Mouse (Mus musculus): ENCODE results near the gene Cxcr2. TPM values are rescaled to one million over a fixed set of nuclear protein-coding genes. Genes with fewer than 3 reads are reported as not detected.

Cxcr2 gene
- 0.06 and 0.07 TPM in 2 replicates for polyA plus RNA-seq (2012; rRNA removed)

DNA sequence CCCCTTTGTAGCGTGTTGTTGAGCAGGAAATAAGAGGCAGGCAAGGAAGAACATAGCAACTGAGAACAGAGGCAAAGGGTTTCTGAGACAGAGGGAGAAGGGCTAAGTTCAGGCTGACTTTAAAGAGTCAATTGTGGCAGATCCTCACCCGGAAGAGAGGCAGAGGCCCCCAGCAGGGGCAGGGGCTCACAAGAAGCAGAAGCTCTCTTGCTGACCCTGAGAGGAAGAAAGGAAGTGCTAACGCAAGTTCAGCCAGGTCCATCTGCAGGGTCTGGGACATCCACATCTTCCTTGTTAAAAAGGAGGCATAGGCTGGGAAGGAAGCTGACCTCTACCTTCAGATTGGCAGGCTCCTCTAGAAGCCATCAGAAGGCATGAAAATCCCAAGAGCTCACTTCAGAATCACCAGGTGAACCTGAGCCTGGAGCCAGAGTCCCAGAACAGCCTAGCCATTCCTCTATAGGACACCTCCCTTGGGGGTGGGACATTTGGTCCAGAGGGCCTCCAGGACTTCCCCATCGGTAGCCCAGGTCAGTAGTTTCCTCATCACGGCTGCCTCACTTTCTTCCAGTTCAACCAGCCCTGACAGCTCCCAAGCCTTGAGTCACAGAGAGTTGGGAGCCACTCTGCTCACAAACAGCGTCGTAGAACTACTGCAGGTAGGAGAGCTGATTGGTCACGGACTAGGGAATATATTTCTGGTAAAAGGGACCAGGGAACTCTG, at the start of gene Cxcr2:
Gene Cxcr2 (plus strand): TSS at position 529 of the 724 bp plus-strand sequence.

DNA sequence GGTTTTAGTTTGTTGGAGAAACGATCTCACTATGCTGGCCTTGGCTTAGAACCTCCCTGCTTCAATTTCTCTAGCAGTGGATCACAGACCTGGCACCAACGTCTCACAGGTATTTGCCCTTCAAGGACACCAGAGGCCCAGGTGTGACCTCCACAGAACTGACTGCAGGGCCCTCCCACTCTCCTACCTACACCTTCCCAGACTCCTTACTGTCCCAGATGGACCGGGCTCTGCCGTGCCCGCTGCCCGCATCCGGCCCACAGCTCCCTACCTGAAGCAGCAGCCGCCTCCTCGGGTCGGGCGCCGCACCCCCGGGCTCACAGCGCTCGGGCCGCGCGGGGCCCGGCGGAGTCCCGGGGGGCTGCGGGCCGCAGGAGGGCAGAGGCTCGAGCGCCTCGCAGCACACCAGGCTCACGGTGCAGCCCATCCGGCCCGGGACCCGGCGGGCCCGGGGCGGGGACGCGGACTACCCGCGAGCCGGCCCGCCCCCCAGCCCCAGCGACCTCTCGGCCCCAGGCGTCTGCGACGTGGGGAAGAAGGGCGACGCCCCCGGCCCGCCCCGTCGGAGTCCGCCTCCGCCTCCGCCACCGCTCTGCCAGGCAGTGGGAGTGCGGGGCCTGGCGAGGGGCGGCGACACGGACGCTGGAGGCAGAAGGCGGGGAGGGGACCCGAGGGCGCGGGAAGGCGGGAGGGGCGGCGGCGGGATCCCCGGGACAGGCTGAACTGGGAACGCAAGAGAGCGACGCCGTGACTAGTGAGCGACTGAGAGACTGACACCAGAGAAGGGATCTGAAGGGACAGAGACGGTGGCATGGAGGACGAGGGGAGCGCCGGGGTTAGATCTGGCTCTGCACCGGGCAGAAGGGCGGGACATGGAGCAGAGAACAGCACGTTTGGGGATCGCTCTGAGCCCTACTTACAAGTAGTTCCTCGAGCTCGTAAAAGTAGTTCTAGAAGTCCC, 29.5 kb upstream of the Cxcr2 start, which contains the start of gene Tns1:
Gene Tns1 (minus strand): TSS at position 429 of the 961 bp plus-strand sequence.

DNA sequence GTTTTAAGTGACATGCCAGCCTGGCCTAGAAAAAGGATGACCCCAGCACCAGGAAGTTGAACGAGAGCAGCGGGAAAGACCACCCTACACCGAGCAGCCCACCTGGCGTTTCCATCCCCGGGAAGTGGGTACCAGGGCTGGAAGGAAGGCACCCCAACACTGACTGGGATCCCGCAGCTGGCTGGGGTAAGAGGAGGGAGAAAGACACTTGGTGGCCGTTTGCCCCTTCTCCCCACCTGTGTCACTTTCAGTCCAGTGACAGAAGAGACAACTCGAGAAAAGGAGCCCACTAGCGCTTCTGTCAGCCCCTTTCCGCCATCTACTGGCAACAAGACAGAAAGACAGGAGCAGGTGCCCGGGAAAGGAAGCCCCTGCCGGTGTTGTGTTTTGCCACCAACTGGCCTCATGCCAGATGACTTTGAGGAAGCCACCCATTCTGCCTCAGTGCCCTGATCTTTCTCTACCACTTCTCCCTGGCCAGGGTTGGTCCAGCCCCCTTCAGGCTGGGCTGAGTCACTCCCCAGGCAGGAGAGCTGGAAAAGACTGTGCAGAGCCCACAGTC, 28.7 kb upstream of the Cxcr2 start, which contains the start of gene Rufy4:
Gene Rufy4 (plus strand): TSS at position 551 of the 562 bp plus-strand sequence.

DNA sequence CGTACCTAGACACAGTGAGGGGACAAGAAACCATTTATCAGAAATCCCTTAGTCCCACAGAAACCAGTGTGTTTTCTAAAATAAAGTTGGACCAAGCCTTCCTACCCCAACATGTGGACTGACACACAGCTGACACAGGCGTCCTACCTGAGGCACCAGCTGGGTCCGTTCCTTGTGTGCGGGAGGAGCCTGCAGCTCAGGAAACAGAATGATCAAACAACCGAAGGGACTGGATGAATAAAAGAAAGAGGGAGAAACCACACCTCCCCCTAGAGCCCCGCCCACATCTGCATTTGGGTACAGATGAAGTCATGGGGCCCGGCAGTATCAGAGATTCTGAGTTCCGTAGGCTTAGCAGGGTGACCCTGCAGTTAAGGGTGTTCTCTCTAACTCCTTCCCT, 40.7 kb downstream of the Cxcr2 start, which contains the start of gene Cxcr1:
Gene Cxcr1 (minus strand): TSS at position 187 of the 400 bp plus-strand sequence.

Other genes with a start within 250 kb of the Cxcr2 start
- gene Tns1, start 29.5 kb upstream of the Cxcr2 start, polyA plus RNA-seq (2012; rRNA removed) = 180 and 196 TPM in 2 replicates
- gene Rufy4, start 28.4 kb upstream of the Cxcr2 start, polyA plus RNA-seq (2012; rRNA removed) = 0.10 and 0.21 TPM in 2 replicates
- not detected in 2 replicates for gene Cxcr1, start 40.6 kb downstream of the Cxcr2 start, polyA plus RNA-seq (2012; rRNA removed)
- gene Arpc2, start 82.1 kb downstream of the Cxcr2 start, polyA plus RNA-seq (2012; rRNA removed) = 211 and 224 TPM in 2 replicates
- 5.9 and 7.2 TPM in 2 replicates for gene Gpbar1, start 124.6 kb downstream of the Cxcr2 start, polyA plus RNA-seq (2012; rRNA removed)
- gene Aamp, start 130.7 kb downstream of the Cxcr2 start, polyA plus RNA-seq (2012; rRNA removed) = 143 and 167 TPM in 2 replicates
- gene Pnkd, start 130.9 kb downstream of the Cxcr2 start, polyA plus RNA-seq (2012; rRNA removed) = 74.0 and 103 TPM in 2 replicates
- gene Tmbim1, start 151.6 kb downstream of the Cxcr2 start, polyA plus RNA-seq (2012; rRNA removed) = 547 and 710 TPM in 2 replicates
- 0.74 and 0.82 TPM in 2 replicates for gene Catip, start 208.1 kb downstream of the Cxcr2 start, polyA plus RNA-seq (2012; rRNA removed)
- gene Slc11a1, start 221.2 kb downstream of the Cxcr2 start, polyA plus RNA-seq (2012; rRNA removed) = 24.8 and 26.6 TPM in 2 replicates
- 118 and 150 TPM in 2 replicates for gene Ctdsp1, start 237.5 kb downstream of the Cxcr2 start, polyA plus RNA-seq (2012; rRNA removed)